Mouse (Mus musculus): ENCODE data around the gene Ccdc175.

The Ccdc175 gene

DNA sequence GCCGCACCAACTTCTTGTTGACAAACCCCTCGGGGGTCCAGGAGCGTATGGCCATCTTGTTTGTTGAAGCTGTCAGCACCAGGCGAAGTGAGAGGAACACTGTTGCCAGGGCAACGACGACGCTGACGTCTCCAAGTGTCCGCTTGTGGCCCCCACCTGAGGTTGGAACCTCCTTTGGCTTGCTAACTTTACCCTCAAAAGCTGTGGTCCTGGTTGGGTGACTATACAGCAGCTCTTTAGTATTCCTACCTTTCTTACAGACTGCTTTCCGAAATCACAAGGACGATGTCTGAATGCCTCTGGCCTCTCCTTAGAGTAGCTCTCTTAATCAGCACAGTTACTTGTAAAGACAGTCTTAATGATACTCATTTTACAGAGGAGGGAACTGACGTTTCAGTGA is at the start of gene Ccdc175:
TSS of gene Ccdc175 (minus strand) at position 101 of the 400 bp plus-strand sequence.
- no peak for DNase-seq (ENCODE audit: low read depth)

DNA sequence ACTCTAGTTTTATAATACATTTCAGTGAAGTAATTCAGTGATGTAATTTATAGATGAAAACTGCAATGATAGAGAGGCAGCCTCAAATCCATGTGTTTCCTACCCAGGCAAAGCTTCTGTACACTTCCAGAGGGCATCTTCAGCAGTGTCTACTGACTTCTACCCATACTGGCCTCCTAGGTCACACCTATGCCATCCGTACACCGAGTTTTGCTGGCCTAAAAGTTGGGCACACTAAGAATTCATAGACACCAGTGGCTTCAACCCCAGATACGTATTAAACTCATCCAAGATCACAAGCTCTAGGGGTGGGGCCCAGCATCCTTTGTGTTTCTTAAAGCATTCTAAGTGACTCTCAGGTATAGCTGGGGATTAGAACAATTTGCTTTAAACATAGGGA is 49.3 kb upstream of the Ccdc175 start:
- DNase-seq (ENCODE audit: low read depth), result no peak

DNA sequence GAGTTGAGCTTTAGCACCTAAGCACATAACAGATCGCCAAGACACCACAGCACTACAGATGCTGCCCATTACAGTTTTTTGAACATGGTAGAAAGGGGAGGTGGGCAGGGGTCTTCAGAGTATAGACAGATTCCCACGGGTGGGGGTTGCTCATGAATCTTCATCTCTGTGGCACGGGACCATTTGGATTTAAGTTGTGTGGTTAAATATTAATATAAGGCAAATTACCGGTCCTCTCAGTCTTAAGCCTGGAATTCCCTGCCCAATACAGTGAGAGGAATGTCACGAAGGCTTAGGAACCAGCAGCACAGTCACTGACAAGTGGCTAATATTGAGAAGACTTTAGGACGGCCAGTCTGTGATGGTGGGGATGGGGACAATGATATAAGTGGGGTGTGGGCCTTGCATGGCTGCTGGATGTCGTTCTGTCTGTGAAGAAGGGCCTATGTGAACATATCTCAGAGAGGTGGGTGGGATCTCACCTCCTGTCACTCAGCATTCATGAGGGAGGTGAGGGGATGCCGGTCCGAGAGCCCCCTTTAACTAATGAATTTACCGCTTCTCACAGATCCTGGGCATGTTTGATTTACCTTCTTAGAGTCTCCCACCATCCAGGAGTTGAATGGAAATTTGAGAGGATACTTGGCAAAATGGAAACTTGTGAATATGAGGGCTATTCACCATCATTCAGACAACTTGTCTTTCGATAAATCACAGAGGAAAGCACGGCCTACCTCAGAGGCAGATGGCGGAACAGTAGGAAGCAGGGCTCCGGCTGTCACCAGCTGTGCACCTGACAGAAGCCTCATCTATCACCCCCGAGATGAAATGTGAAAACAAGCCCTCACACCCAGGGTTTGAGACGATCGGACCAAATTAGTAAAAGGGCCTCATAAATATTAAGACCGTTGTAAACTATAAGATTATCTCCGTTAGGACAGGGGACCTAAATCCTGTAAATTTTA is 48.3 kb upstream of the Ccdc175 start:
- DNase-seq (ENCODE audit: low read depth), result no peak

DNA sequence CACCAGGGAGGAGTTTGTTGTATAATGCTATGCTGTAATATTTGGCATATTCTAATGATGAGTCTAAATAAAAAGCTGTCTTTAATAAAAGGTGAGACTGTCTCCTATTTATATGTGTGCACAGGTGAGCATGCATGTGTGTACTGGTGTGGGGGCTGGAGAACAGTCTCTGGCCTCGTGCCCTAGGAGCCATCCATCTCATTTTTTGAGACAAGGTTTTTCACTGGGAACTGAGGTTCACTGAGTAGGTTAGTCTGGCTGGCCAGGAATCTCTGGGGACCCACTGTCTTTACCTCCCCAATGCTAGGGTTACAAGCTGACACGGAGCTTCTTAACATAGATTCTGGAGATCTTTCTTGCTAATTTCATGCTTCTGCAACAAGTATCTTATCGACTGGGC is 47.3 kb upstream of the Ccdc175 start:
- no peak for DNase-seq (ENCODE audit: low read depth)

DNA sequence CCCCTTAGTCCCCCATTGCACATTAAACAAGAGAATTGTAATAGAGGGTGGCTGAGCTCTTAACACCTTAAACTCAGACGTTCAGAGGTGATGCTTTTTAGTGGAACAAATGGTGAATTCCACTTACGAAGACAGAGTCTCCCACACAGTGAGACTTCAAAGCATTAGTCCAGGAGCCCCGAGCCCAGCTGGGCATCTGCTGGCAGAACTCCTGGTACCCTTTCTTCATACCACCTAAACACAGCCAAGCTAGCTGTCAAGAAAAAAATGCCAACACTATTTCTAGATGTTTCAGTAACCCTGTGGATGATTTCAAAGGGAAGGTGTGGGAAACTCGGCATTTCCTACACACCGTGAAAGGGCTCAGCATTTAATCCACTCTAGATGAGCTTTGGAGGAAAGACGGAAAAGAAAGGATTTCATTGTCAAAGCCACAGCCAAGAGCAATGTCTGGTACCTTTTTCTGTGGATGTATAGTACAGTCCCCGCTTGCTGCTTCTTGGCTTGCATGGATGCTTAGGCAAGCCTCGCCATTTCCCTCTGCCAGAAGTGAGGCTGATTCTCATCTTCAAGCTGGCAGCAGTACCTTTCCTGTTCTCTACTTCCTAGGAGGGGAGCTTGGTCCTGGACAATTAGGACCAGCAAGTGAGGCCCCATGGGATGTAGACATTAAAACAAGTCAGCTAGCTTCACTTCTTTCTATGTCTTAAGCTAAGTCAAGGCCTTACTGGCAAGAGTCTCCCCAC is 44.8 kb upstream of the Ccdc175 start:
- DNase-seq (ENCODE audit: low read depth), result no peak

DNA sequence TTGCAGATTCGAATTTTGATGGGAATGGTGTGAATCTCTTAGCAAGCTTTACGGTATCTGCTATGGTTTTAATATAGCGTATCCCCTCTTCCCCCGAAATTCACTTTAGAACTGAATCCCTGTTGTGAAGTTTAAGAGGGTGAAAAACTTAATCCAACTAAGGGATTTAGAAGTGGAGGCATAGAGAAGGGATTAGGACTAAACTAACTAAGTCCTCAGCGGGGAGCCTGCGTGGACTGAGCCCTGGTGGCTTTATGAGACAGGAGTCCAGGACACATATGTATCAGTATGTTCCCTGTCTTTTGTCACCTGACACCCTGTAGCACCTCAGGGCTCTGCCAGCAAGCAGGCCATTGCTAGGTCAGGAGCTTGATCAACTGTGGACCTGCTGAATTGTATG is 42.9 kb upstream of the Ccdc175 start:
- DNase-seq (ENCODE audit: low read depth), result no peak

DNA sequence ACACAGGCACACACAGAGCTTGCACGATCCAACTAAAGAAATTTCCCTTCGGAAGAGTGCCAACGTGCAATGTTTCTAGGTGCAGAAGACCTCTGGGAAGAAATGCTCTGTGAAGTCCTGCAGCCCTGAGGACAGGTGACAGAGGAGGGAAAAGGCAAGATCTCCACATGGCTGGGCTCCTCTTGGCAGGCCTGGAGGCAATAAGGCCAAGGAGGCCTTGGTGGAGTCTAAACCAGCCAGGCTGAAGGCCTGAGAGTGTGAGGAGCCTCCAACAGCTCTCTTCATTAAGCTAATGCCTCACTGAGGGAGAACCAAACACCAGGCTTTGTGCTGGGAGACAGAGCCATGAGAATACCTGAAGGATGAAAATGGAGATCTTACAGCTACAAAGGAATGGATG is 40.5 kb upstream of the Ccdc175 start:
- no peak for DNase-seq (ENCODE audit: low read depth)

DNA sequence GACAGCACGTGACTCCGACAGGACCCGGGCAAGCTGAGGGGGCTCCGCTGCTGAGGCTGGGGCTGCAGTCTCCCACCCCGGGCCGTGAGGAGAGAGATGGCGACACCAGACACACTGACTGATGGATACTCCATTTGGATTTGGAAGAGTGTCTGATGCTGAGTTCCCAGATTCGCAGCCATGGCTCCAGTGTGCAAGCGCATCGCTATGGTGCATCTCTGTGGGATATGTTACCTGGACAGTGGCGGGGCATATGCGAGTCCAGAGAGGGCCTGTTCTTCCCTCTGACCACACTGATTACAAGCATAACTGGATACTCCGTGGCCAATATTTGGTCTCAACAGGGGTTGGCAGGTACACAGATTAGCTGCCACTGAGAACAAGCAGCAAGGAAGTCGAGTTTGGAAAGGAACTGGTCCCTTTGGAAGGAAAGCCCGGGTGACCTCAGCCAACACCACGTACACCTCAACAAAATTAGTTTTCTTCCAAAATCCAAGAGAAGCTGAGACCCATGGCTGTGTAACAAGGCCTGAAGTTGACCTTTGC is 38.8 kb upstream of the Ccdc175 start:
- DNase-seq (ENCODE audit: low read depth), result no peak

DNA sequence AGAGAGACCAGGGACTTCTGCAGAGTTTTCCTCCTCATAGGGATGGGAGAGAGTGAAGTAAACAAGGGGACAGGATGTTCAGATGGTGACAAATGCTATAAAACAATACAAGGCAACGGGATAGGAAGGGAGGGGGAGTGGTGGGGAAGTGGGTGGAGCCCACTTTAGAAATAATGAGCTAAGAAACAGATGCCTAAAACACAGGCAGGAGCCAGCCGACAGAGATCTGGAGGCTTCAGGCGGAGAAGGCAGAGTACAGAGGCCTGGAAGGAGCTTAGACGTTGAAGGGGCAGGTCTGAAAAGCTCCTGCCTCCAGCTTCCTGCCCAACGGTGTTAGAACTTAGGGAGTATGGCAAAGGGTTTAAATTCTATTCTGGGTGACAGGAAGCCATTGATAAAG is 28.7 kb upstream of the Ccdc175 start:
- DNase-seq (ENCODE audit: low read depth), result no peak

DNA sequence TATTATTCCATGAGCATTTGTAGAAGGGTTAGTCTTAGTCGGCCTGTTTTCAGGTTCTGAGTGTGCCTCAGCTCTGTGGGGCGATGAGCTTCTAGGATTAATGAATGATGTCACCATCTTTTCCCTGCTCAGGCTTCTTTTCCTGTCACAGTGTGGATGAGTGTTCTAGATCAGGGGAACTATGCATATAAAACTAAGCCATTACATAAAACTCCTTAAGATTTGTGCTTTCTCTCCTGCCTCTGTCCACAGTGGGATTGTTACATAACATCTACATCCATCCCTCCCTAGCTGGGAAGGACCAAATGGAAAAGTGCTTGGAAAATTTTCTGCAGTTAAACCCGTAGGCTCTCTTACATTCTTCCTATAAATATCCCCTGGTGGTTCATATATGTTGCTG is 16.0 kb upstream of the Ccdc175 start:
- DNase-seq (ENCODE audit: low read depth), result no peak

DNA sequence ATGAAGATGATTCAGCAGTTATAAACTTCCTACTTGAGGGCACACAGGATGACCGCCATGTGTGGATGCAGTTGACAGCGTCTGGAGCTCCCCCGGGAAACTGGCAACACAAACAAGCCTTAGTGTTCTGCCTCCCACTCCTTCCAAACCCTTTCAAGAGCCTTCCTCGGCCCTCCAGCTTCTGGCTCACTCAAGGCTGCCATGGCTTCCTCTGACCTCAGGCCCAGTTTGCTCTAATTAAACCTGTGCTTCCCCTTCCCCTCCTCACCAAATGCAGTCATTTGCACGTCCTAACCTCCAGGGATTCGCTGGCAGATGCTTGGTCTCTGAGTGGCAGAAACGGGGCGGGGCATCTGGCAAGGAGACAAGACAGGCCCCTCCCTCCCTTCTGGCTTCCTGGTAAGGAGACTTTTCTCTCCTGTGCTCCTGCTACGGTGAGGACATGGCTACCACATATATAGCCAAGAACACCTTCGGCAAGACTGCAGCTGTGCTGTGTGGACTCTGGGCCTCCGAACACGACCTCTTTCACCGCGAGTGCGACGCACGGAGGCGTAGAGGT is 13.2 kb upstream of the Ccdc175 start:
- no peak for DNase-seq (ENCODE audit: low read depth)

DNA sequence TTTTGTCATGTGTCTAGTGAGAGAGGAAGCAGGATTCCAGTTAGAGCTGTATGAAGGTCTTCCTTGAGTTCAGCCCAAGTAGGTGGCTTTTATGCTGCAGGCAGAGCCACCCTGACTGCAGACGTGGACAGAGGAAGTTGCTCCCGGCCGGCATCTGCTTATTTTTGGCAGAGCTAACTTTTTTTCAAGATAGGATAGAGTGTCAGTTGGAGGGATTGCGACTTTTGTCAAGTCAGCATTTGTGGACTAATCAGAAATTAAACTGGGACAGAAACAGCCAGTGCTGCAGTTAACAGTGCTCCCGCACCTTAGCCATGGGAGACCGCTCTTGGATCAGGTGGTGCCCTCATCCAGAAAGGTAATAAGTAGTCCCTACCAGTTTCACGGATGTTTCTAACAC is 12.6 kb upstream of the Ccdc175 start:
- DNase-seq (ENCODE audit: low read depth), result no peak

DNA sequence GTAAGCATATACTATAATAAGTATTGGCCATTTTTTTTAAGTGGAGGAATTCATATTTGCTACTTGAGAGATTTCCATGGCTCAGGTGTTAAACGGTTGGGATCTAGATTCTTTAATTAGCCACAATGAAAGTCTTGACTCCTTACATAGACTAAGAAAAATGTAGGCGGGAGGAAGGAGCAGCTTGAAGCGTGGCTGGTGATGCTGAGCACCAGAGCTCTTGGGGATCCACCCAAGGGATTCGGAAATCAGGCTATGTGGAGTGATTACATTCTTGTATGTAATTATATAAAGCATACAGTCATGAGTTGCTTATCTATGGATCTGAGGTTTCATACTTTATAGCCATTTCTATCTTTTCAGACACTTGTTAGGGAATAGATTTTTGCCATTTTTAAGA is 5.3 kb downstream of the Ccdc175 start:
- DNase-seq (ENCODE audit: low read depth), result no peak

DNA sequence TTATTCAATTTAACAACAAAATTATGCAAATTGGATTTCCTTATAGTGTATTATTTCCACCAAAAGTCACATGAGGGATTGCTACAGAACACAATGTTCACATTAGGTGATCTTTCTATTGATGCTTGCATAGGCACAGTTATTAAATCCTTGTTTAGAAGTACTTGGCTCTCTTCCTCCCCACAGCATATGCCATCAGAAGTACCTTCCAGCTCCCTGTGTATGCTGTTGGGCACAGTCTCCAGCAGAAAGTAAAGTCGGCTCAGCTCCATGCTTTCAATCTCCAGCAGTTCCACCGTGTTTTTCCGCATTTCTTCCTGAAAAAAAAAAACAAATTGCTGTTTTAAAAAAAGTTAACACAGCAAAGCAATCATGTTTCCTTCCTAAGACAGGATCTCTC is 6.5 kb downstream of the Ccdc175 start:
- DNase-seq (ENCODE audit: low read depth), result no peak

DNA sequence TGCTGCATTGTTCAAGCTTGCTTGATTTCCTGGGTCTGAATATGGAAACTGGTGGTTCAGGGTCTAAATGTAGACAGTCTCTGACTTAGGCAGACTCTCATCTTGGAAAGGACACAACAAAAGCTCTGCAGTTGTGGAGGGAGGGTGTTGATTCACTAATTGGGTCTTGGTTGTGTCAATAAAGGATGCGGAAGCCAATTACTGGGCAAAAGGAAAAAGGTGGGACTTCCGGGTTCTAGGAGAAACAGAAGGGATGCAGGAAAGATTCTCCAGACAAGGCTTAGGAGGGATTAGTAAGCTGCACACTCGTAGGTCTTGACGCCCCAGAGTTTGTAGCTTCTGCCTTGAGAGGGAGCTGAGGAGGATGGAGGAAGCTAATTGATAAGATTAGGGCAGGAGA is 26.4 kb downstream of the Ccdc175 start:
- DNase-seq (ENCODE audit: low read depth), result no peak

DNA sequence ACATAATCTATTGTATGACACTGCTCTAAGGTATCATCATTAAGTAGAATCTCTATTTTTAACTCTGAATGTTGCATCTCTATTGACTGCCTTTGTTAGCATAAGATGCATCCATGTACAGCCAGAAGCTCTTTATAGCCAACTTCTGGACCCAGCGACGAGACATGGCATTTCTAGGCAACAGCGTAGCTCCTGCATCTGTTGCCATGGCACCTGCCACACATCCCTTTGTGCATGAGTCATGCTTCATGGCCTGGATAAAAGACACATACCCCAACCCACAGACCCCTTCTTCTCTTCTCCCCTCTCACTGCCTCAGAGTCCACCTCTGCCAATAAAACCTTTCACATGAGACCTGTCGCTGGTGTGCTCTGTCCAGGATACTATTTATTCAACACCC is 34.0 kb downstream of the Ccdc175 start:
- no peak for DNase-seq (ENCODE audit: low read depth)

DNA sequence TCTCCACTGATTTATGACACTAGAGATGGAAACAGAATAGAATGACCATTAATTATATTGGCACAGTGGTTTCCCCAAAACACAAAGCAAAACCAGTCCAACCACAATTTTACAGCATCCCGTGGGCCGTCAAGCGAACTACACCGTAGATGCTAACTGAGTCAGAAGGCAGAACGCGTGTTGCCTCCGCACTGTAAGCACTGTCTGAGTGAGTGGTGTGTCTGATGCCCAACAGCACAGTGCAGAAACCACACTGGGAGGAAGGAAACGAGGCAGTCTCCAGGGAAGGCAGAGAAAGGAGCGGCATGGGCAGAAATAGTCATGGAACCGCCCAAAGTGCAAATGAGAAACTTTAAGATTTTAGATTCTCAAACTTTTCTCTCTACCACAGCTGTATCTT is 55.6 kb downstream of the Ccdc175 start:
- DNase-seq (ENCODE audit: low read depth), result no peak

DNA sequence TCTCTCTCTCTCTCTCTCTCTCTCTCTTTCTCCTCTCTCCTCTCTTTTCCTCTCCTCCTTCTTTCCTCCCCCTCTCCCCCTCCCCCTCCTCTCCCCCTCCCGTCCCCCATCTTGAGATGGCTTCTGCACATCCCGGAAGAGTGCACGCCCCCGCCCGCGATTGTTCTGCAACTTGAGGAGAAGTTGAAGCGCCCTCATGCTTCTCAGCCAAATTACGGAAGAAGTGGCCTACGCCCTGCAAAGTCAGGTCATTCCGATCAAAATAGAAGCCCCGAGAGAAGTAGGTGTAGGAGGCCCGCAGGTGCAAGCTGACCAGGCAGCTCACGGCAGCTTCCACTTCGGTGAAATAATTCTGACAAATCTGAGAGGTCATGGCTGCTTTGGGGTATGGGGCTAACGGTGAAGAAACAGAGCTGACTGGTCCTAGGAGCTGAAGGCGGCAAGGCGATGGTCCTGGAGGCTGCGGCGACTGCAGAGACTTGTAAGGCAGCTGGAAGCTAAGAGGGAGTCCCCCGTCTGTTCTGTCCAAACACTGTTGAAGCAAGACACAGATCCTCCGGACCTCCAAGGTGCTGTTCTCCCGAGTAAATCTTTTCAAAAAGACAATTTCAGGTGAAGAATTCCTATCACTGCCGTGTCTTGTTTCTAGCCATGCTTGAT is 69.0 kb downstream of the Ccdc175 start:
- no peak for DNase-seq (ENCODE audit: low read depth)

DNA sequence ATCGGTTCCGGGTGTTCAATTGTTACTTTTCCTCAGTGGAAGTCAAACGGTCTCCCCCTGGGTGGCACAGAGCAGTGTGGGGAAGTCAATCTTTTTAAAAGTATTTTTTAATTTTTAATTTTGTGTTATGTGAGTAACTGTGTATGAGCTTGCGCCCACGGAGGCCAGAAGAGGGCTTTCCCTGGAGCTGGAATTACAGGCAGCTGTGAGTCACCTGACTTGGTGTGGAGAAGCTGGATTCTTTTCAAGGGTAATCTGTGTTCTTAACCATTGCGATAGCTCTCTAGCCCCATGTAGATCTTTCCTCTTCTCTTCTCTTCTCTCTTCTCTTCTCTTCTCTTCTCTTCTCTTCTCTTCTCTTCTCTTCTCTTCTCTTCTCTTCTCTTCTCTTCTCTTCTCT is 69.7 kb downstream of the Ccdc175 start:
- DNase-seq (ENCODE audit: low read depth), result no peak

DNA sequence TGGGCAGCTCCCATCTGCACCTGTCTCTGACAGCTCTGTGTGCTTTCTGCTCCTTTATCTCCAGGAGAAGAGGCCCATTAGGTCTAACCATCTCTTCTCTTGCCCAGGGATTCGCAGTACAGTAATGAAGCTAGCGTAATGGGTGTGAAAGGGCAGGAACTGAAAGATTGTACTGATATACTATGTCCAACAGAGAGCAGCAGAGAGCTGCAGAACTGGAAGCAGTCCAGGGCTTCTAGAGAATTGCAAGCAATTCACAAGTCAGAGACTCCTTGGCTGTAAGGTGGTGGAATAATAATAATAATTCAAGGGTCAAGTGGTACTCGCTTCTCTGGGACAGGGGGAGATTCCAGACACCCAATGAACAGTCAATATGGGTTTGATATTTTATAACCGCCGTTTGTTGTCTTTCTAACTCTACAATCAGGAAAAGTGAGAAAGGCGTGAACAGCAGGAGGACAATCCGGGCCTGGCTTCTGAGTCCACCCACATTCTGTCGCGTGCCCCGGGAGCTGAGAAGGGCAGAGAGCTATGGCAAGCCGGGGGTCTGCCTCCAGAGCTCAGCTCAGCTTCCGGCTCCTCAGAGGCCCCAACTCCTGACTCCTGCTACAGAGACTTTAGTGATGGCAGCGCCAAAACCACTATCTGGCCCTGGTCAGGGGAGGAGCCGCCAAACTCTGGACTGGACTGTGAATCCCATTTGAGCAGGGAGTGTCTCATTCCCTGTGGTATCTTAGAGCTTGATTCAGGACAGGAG is 80.1 kb downstream of the Ccdc175 start:
- peak; percentile 57 for DNase-seq (ENCODE audit: low read depth)

DNA sequence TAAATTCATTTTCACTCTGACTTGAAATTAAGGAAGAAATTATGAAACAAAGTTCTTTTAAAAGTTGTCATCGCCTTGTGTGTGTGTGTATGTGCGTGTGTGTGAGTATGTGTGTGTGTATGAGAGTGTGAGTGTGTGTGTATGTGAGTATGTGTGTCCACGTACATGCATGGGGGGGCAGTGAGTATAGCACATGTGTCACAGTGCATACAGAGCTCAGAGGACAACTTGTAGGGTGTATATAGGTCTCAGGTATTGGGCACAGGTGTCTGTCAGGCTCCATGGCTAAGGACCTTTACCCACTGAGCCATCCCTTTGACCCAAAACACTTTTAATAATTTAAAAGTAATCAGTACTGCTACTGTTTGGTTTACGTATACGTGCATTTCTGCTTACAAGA is 80.8 kb downstream of the Ccdc175 start:
- no peak for DNase-seq (ENCODE audit: low read depth)

Data from c-Kit-positive CD71-positive TER-119-negative erythroid progenitor cells, embryonic 14.5 days (primary cell).